Mouse (Mus musculus): ENCODE data around the gene Ociad1.

Gene Ociad1

GRCm38 (mm10) chr5:73292502-73293457, at the start of gene Ociad1:
Gene Ociad1 (plus strand): TSS chr5:73292784.
- DNase-seq (ENCODE audit: extremely low read depth, insufficient read length, low spot score), result peak; percentile 97

- DNase-seq (ENCODE audit: extremely low read depth, insufficient read length, low spot score), result no peak
These were observed 48.2 kb upstream of the Ociad1 start for GRCm38 (mm10) chr5:73244403-73244802.

GRCm38 (mm10) chr5:73246414-73246813, 46.2 kb upstream of the Ociad1 start:
- DNase-seq (ENCODE audit: extremely low read depth, insufficient read length, low spot score), result no peak

GRCm38 (mm10) chr5:73248211-73248610, 44.4 kb upstream of the Ociad1 start:
- no peak for DNase-seq (ENCODE audit: extremely low read depth, insufficient read length, low spot score)

- DNase-seq (ENCODE audit: extremely low read depth, insufficient read length, low spot score), result no peak
These were observed 43.2 kb upstream of the Ociad1 start for GRCm38 (mm10) chr5:73249341-73249740.

GRCm38 (mm10) chr5:73252739-73253138, 39.8 kb upstream of the Ociad1 start:
- no peak for DNase-seq (ENCODE audit: extremely low read depth, insufficient read length, low spot score)

GRCm38 (mm10) chr5:73254660-73255059, 37.9 kb upstream of the Ociad1 start:
- DNase-seq (ENCODE audit: extremely low read depth, insufficient read length, low spot score), result no peak

- peak; percentile 71 for DNase-seq (ENCODE audit: extremely low read depth, insufficient read length, low spot score)
These were observed 37.0 kb upstream of the Ociad1 start for GRCm38 (mm10) chr5:73255321-73256251.

GRCm38 (mm10) chr5:73256352-73257065, 36.1 kb upstream of the Ociad1 start, which contains the start of gene Fryl:
Gene Fryl (minus strand): TSS chr5:73256619.
- peak; percentile 99 for DNase-seq (ENCODE audit: extremely low read depth, insufficient read length, low spot score)

- no peak for DNase-seq (ENCODE audit: extremely low read depth, insufficient read length, low spot score)
These were observed 35.5 kb upstream of the Ociad1 start for GRCm38 (mm10) chr5:73257096-73257495.

- DNase-seq (ENCODE audit: extremely low read depth, insufficient read length, low spot score), result no peak
These were observed 34.9 kb upstream of the Ociad1 start for GRCm38 (mm10) chr5:73257723-73258122.

- DNase-seq (ENCODE audit: extremely low read depth, insufficient read length, low spot score), result no peak
These were observed 28.5 kb upstream of the Ociad1 start for GRCm38 (mm10) chr5:73264122-73264521.

- no peak for DNase-seq (ENCODE audit: extremely low read depth, insufficient read length, low spot score)
These were observed 27.1 kb upstream of the Ociad1 start for GRCm38 (mm10) chr5:73265460-73265859.

GRCm38 (mm10) chr5:73268636-73269213, 23.9 kb upstream of the Ociad1 start:
- DNase-seq (ENCODE audit: extremely low read depth, insufficient read length, low spot score), result no peak

GRCm38 (mm10) chr5:73270612-73271011, 22.0 kb upstream of the Ociad1 start:
- DNase-seq (ENCODE audit: extremely low read depth, insufficient read length, low spot score), result no peak

- DNase-seq (ENCODE audit: extremely low read depth, insufficient read length, low spot score), result no peak
These were observed 19.4 kb upstream of the Ociad1 start for GRCm38 (mm10) chr5:73273171-73273570.

GRCm38 (mm10) chr5:73274941-73275340, 17.6 kb upstream of the Ociad1 start:
- no peak for DNase-seq (ENCODE audit: extremely low read depth, insufficient read length, low spot score)

GRCm38 (mm10) chr5:73279190-73279589, 13.4 kb upstream of the Ociad1 start:
- no peak for DNase-seq (ENCODE audit: extremely low read depth, insufficient read length, low spot score)

- DNase-seq (ENCODE audit: extremely low read depth, insufficient read length, low spot score), result peak; percentile 26
These were observed 12.6 kb upstream of the Ociad1 start for GRCm38 (mm10) chr5:73279732-73280566.
